In the genomic region with DNA sequence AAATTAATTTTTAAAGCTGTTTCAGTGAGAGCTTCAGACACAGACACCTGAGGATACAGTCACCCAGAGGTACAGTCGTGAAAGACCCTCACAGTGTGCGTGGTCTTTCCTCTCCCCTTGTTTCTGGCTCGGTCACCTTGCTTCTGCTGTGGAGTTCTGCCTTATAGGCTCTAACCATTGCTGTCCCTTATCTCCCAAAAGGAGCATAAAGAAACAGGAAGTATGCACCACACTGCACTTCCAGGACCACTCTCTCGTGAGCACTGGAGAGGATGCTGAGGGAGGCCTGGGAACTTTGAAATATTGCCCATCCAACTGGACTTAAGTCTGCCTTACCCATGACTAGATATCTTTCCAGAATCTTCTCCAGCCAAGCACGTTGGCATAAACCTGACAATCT, we compare ENCODE assay signal across 39 mouse cellular contexts. TPM values are rescaled to one million over a fixed set of nuclear protein-coding genes. Genes with fewer than 3 reads are reported as not detected.
"Had no signal": no experiment of that assay in that cellular context is flagged by ENCODE, and none has a peak within 500 bp of the region (broad histone marks: within the 10 kb centered on the region; RNA-seq: fewer than 3 reads in every experiment).

No protein-coding gene starts in this region.

- H3K27me3 ChIP-seq: heart, embryonic 12.5 days; heart, embryonic 13.5 days; heart, embryonic 15.5 days; hindbrain, embryonic 12.5 days; hindbrain, embryonic 13.5 days; hindbrain, embryonic 15.5 days; intestine, embryonic 15.5 days; kidney, embryonic 15.5 days had no signal

- H3K36me3 ChIP-seq: heart, embryonic 12.5 days; heart, embryonic 13.5 days; heart, embryonic 15.5 days; hindbrain, embryonic 10.5 days; hindbrain, embryonic 12.5 days; hindbrain, embryonic 13.5 days; hindbrain, embryonic 15.5 days; intestine, embryonic 15.5 days; kidney, embryonic 15.5 days had no signal

- H3K9me3 ChIP-seq: heart, embryonic 13.5 days; heart, embryonic 15.5 days; hindbrain, embryonic 15.5 days; intestine, embryonic 15.5 days; kidney, embryonic 15.5 days had no signal

- H3K9ac ChIP-seq: heart, embryonic 12.5 days; heart, embryonic 13.5 days; heart, embryonic 15.5 days; hindbrain, embryonic 12.5 days; hindbrain, embryonic 13.5 days; hindbrain, embryonic 14.5 days; hindbrain, embryonic 15.5 days; intestine, embryonic 15.5 days; kidney, embryonic 15.5 days had no signal

- H3K4me3 ChIP-seq: heart, embryonic 12.5 days; heart, embryonic 13.5 days; heart, embryonic 15.5 days; hindbrain, embryonic 10.5 days; hindbrain, embryonic 12.5 days; hindbrain, embryonic 13.5 days; hindbrain, embryonic 15.5 days; intestine, embryonic 15.5 days; kidney, embryonic 15.5 days; layer of hippocampus, adult 2 months; left cerebral cortex, adult 2 months had no signal

- ATAC-seq: hindbrain, embryonic 16.5 days; hindbrain, postnatal 0 days; inflammation-experienced regulatory T-cells, adult 6 months; intestine, embryonic 15.5 days; intestine, embryonic 16.5 days; intestine, postnatal 0 days had no signal

- DNase-seq: heart, postnatal 10 days; heart, postnatal 14 days; heart, postnatal 36 days; heart, postnatal 4 days; kidney, adult 11 months; kidney, adult 18-20 months; kidney, adult 2 months; kidney, adult 8-10 months; kidney, adult 9 months; kidney, postnatal 10 days; kidney, postnatal 14 days; kidney, postnatal 25 days; kidney, postnatal 36 days; kidney, postnatal 4 days; layer of hippocampus, adult 9-11 months had no signal

- H3K4me1 ChIP-seq: heart, embryonic 12.5 days; hindbrain, embryonic 10.5 days; hindbrain, embryonic 12.5 days; hindbrain, embryonic 13.5 days; hindbrain, embryonic 15.5 days; intestine, embryonic 15.5 days; kidney, embryonic 15.5 days had no signal

- H3K27ac ChIP-seq: heart, embryonic 13.5 days; heart, embryonic 15.5 days; hindbrain, embryonic 10.5 days; hindbrain, embryonic 12.5 days; hindbrain, embryonic 13.5 days; hindbrain, embryonic 14.5 days; hindbrain, embryonic 15.5 days; hindbrain, postnatal 0 days; intestine, embryonic 15.5 days; kidney, embryonic 15.5 days; kidney, postnatal 0 days; layer of hippocampus, adult 2 months; left cerebral cortex, adult 2 months had no signal

RNA-seq across cellular contexts. Expression of a gene that starts 34.3 kb away (rescaled TPM):
- total RNA-seq: hematopoietic stem cell, adult 5-6 weeks; hindbrain, postnatal 0 days had no signal
- polyA plus RNA-seq: heart, embryonic 12.5 days; heart, embryonic 13.5 days; hindbrain, embryonic 10.5 days; hindbrain, embryonic 11.5 days; hindbrain, embryonic 12.5 days; hindbrain, embryonic 13.5 days; hindbrain, embryonic 14.5 days; inflammation-experienced regulatory T-cells, adult 6 months; intestine, embryonic 14.5 days; intestine, embryonic 15.5 days; intestine, embryonic 16.5 days; intestine, postnatal 0 days; kidney, adult 2 months; kidney, embryonic 14.5 days; kidney, embryonic 15.5 days; kidney, embryonic 16.5 days; kidney, postnatal 0 days; large intestine, adult 2 months had no signal
